In the genomic region with DNA sequence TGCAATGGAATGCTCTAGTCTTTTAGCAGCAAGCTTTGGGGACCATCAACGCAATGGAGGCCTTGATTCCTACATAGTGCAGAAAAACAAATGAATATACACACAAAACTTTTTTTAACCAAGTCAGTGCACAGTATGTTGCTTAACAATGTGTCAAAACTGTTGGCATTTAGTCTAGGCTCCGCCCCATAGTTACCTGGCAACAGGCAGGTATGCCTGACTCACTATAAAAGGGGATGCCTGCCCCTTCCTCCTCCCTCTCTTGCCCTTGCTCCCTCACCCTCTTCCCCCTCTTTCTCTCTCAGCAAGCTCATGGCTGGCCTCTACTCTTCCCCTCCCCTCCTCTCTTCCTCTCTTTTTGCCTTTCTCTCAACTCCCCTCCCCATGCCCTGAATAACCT, we compare ENCODE assay signal across 11 mouse cellular contexts.
"Had no signal": no experiment of that assay in that cellular context is flagged by ENCODE, and none has a peak within 500 bp of the region (broad histone marks: within the 10 kb centered on the region; RNA-seq: fewer than 3 reads in every experiment).

No protein-coding gene starts in this region.

- ATAC-seq: intestine, embryonic 15.5 days; liver, embryonic 12.5 days had no signal

- H3K27me3 ChIP-seq: intestine, embryonic 15.5 days; limb, embryonic 15.5 days; midbrain, embryonic 12.5 days; neural tube, embryonic 15.5 days had no signal

- H3K9ac ChIP-seq: intestine, embryonic 15.5 days; limb, embryonic 15.5 days; liver, embryonic 12.5 days; lung, embryonic 14.5 days; midbrain, embryonic 12.5 days; neural tube, embryonic 15.5 days had no signal

- H3K4me2 ChIP-seq: intestine, embryonic 15.5 days; limb, embryonic 15.5 days; liver, embryonic 12.5 days; lung, embryonic 14.5 days; midbrain, embryonic 12.5 days; neural tube, embryonic 15.5 days had no signal

- H3K27ac ChIP-seq: intestine, embryonic 15.5 days; layer of hippocampus, adult 2 months; limb, embryonic 15.5 days; liver, embryonic 12.5 days; midbrain, embryonic 12.5 days; neural tube, embryonic 15.5 days had no signal

- H3K4me3 ChIP-seq: intestine, embryonic 15.5 days; layer of hippocampus, adult 2 months; limb, embryonic 15.5 days; liver, embryonic 12.5 days; midbrain, embryonic 12.5 days; myocyte; neural tube, embryonic 15.5 days had no signal

- H3K9me3 ChIP-seq: intestine, embryonic 15.5 days; limb, embryonic 15.5 days; liver, embryonic 12.5 days; midbrain, embryonic 12.5 days; neural tube, embryonic 15.5 days had no signal

- H3K36me3 ChIP-seq: intestine, embryonic 15.5 days; limb, embryonic 15.5 days; liver, embryonic 12.5 days; midbrain, embryonic 12.5 days; neural tube, embryonic 15.5 days had no signal

- H3K4me1 ChIP-seq: intestine, embryonic 15.5 days had no signal

- DNase-seq: lung, embryonic 14.5 days; right cerebral cortex, adult 18-20 months; thymus, adult 18-20 months; thymus, postnatal 14 days had no signal
